Mouse (Mus musculus): ENCODE measurements around the gene Lingo1.

Gene Lingo1

GRCm38 (mm10) chr9:56609486-56609885 is 186.8 kb downstream of the Lingo1 start:
- intact Hi-C loops (cut with DNase I): no loop called here

- intact Hi-C loops (cut with DNase I): no loop called here
These were observed 187.4 kb downstream of the Lingo1 start for GRCm38 (mm10) chr9:56608691-56609351.

- intact Hi-C loops (cut with DNase I): no loop called here
These were observed 190.1 kb downstream of the Lingo1 start for GRCm38 (mm10) chr9:56606082-56606740.

GRCm38 (mm10) chr9:56605443-56605806 is 190.8 kb downstream of the Lingo1 start:
- intact Hi-C loops (cut with DNase I): no loop called here

- intact Hi-C loops (cut with DNase I): no loop called here
These were observed 191.3 kb downstream of the Lingo1 start for GRCm38 (mm10) chr9:56604797-56605442.

- intact Hi-C loops (cut with DNase I): no loop called here
These were observed 195.6 kb downstream of the Lingo1 start for GRCm38 (mm10) chr9:56600655-56601054.

GRCm38 (mm10) chr9:56592639-56593038 is 203.6 kb downstream of the Lingo1 start:
- intact Hi-C loops (cut with DNase I): no loop called here

- intact Hi-C loops (cut with DNase I): no loop called here
These were observed 204.9 kb downstream of the Lingo1 start for GRCm38 (mm10) chr9:56591248-56591888.

- intact Hi-C loops (cut with DNase I): no loop called here
These were observed 206.5 kb downstream of the Lingo1 start for GRCm38 (mm10) chr9:56589762-56590161.

- intact Hi-C loops (cut with DNase I): no loop called here
These were observed 212.2 kb downstream of the Lingo1 start for GRCm38 (mm10) chr9:56584043-56584424.

GRCm38 (mm10) chr9:56583139-56584042 is 212.9 kb downstream of the Lingo1 start:
- intact Hi-C loops (cut with DNase I): no loop called here

GRCm38 (mm10) chr9:56582628-56583027 is 213.6 kb downstream of the Lingo1 start:
- intact Hi-C loops (cut with DNase I): no loop called here

GRCm38 (mm10) chr9:56581700-56582099 is 214.6 kb downstream of the Lingo1 start:
- intact Hi-C loops (cut with DNase I): no loop called here

GRCm38 (mm10) chr9:56581016-56581415 is 215.3 kb downstream of the Lingo1 start:
- intact Hi-C loops (cut with DNase I): no loop called here

- intact Hi-C loops (cut with DNase I): no loop called here
These were observed 216.2 kb downstream of the Lingo1 start for GRCm38 (mm10) chr9:56580101-56580500.

- intact Hi-C loops (cut with DNase I): no loop called here
These were observed 218.9 kb downstream of the Lingo1 start for GRCm38 (mm10) chr9:56577405-56577804.

GRCm38 (mm10) chr9:56572534-56573479 is 223.5 kb downstream of the Lingo1 start:
- intact Hi-C loops (cut with DNase I): no loop called here

Measured in adrenal gland (tissue).